Mouse (Mus musculus) thymus, adult 2 months (tissue): ENCODE measurements around the gene Ubap2. TPM values are rescaled to one million over a fixed set of nuclear protein-coding genes. Genes with fewer than 3 reads are reported as not detected.

Experiments used
- DNase-seq: peaks from one replicate; pipeline ENCODE4 v3.0.0; 2021
- H3K27ac ChIP-seq: fragments of 200-500 bp; 2 replicates; pipeline ENCODE4 v1.5.1; 2012; ENCODE audit warnings: low read length, control low read depth; ENCODE audit not compliant: control insufficient read depth, insufficient read depth
- H3K27me3 ChIP-seq: fragments of 200-500 bp; 2 replicates; pipeline ENCODE4 v1.6.1; 2012; ENCODE audit warnings: mild to moderate bottlenecking, low read length, moderate library complexity, mixed read lengths; ENCODE audit not compliant: control insufficient read depth, insufficient read depth
- H3K36me3 ChIP-seq: fragments of 200-500 bp; 2 replicates; pipeline ENCODE4 v1.6.1; 2012; ENCODE audit warnings: mild to moderate bottlenecking, low read length, moderate library complexity; ENCODE audit not compliant: control insufficient read depth, insufficient read depth
- H3K4me1 ChIP-seq: fragments of 200-500 bp; replicated peaks from 2 replicates; pipeline ENCODE4 v1.6.1; 2012; ENCODE audit warnings: low read length; ENCODE audit not compliant: control insufficient read depth, insufficient read depth
- H3K4me3 ChIP-seq: fragments of 200-500 bp; 2 replicates; pipeline ENCODE4 v1.5.1; 2012; ENCODE audit warnings: mild to moderate bottlenecking, low read length, control low read depth, moderate library complexity; ENCODE audit not compliant: control insufficient read depth, insufficient read depth
- CTCF ChIP-seq: fragments of 200-500 bp; IDR thresholded peaks from 2 replicates; pipeline ENCODE4 v1.5.1; 2012; ENCODE audit warnings: mild to moderate bottlenecking, control low read depth, low read length, moderate library complexity, borderline replicate concordance; ENCODE audit not compliant: control insufficient read depth, poor library complexity, insufficient read depth; ENCODE audit errors: extremely low read depth
- POLR2A ChIP-seq: fragments of 200-500 bp; IDR thresholded peaks from 2 replicates; pipeline ENCODE4 v1.6.1; 2012; ENCODE audit warnings: mild to moderate bottlenecking, low read length, control low read depth, moderate library complexity; ENCODE audit not compliant: control insufficient read depth, poor library complexity, insufficient read depth; ENCODE audit errors: extremely low read depth
- WGBS: fragments of 180-500 bp; shearing (Covaris S2); methylation state at CpG from one replicate; pipeline ENCODE4 v1.1.7; 2018; 5-methylcytosine and 5-hydroxymethylcytosine counted together
- polyA plus RNA-seq: library from polyadenylated mRNA; depleted of rRNA; stranded (reverse); fragments of >200 nt; gene quantifications from 2 replicates; pipeline ENCODE4 v1.2.3, GENCODE M21; 2012

The Ubap2 gene
- polyA plus RNA-seq, 1 experiment: 183 TPM

- DNase-seq: no peak
- TF ChIP-seq POLR2A: no peak
- no peaks in the 10 kb centered on the region for H3K27me3 ChIP-seq
- no peak overlapping the region for H3K4me3 ChIP-seq
- peaks cover 11% of the 10 kb centered on the region for H3K4me1 ChIP-seq
- peaks cover 22% of the 10 kb centered on the region for H3K36me3 ChIP-seq
- 50% methylated on average over 9 of the region's 9 CpGs for WGBS
- H3K27ac ChIP-seq: no peak overlapping the region
These were observed 35.9 kb upstream of the Ubap2 start for GRCm38 (mm10) chr4:41310567-41311563.

- H3K36me3 ChIP-seq: peaks cover 24% of the 10 kb centered on the region
- peaks cover 6% of the 10 kb centered on the region for H3K4me1 ChIP-seq
- no peak for TF ChIP-seq POLR2A
- TF ChIP-seq CTCF: no peak
- H3K4me3 ChIP-seq: no peak overlapping the region
- WGBS: 62% methylated on average over 6 of the region's 6 CpGs
- H3K27ac ChIP-seq: no peak overlapping the region
- no peaks in the 10 kb centered on the region for H3K27me3 ChIP-seq
- no peak for DNase-seq
These were observed 32.5 kb upstream of the Ubap2 start for GRCm38 (mm10) chr4:41307406-41307805.

GRCm38 (mm10) chr4:41304302-41304701, 29.4 kb upstream of the Ubap2 start:
- Histone ChIP-seq H3K4me1 (peaks cover 6% of the 10 kb centered on the region), H3K36me3 (peaks cover 49% of the 10 kb centered on the region), H3K4me3 (no peak overlapping the region), H3K27ac (no peak overlapping the region), H3K27me3 (no peaks in the 10 kb centered on the region)
- TF ChIP-seq CTCF: no peak
- TF ChIP-seq POLR2A: no peak
- DNase-seq: peak; percentile 15
- WGBS: 4% methylated on average over 3 of the region's 3 CpGs

GRCm38 (mm10) chr4:41303671-41304070, 28.7 kb upstream of the Ubap2 start:
- DNase-seq: no peak
- Histone ChIP-seq H3K4me1 (peaks cover 6% of the 10 kb centered on the region), H3K4me3 (no peak overlapping the region), H3K36me3 (peaks cover 50% of the 10 kb centered on the region), H3K27ac (no peak overlapping the region), H3K27me3 (no peaks in the 10 kb centered on the region)
- no peak for TF ChIP-seq POLR2A
- TF ChIP-seq CTCF: no peak
- 90% methylated on average over 7 of the region's 7 CpGs for WGBS

GRCm38 (mm10) chr4:41298976-41299375, 24.0 kb upstream of the Ubap2 start:
- TF ChIP-seq POLR2A (no peak), CTCF (no peak)
- no peak for DNase-seq
- Histone ChIP-seq H3K36me3 (peaks cover 81% of the 10 kb centered on the region), H3K27ac (no peak overlapping the region), H3K27me3 (no peaks in the 10 kb centered on the region), H3K4me1 (peaks cover 3% of the 10 kb centered on the region), H3K4me3 (no peak overlapping the region)
- WGBS: 97% methylated on average over 5 of the region's 5 CpGs

- H3K36me3 ChIP-seq: peaks cover 92% of the 10 kb centered on the region
- 98% methylated on average over 7 of the region's 7 CpGs for WGBS
- TF ChIP-seq CTCF: no peak
- TF ChIP-seq POLR2A: no peak
- DNase-seq: no peak
- H3K27ac ChIP-seq: no peak overlapping the region
- no peak overlapping the region for H3K4me3 ChIP-seq
- no peaks in the 10 kb centered on the region for H3K27me3 ChIP-seq
- H3K4me1 ChIP-seq: no peaks in the 10 kb centered on the region
These were observed 21.0 kb upstream of the Ubap2 start for GRCm38 (mm10) chr4:41295960-41296359.

- peaks cover 92% of the 10 kb centered on the region for H3K36me3 ChIP-seq
- WGBS: 96% methylated on average over 11 of the region's 11 CpGs
- no peak for TF ChIP-seq CTCF
- no peak for TF ChIP-seq POLR2A
These were observed 20.6 kb upstream of the Ubap2 start for GRCm38 (mm10) chr4:41295507-41295906.

More at GRCm38 (mm10) chr4:41295507-41295906, 20.6 kb upstream of the Ubap2 start:
- no peak for DNase-seq
- no peaks in the 10 kb centered on the region for H3K4me1 ChIP-seq
- H3K27ac ChIP-seq: no peak overlapping the region
- no peak overlapping the region for H3K4me3 ChIP-seq
- no peaks in the 10 kb centered on the region for H3K27me3 ChIP-seq
